Mouse (Mus musculus): ENCODE measurements around the gene Ino80d.

DNA sequence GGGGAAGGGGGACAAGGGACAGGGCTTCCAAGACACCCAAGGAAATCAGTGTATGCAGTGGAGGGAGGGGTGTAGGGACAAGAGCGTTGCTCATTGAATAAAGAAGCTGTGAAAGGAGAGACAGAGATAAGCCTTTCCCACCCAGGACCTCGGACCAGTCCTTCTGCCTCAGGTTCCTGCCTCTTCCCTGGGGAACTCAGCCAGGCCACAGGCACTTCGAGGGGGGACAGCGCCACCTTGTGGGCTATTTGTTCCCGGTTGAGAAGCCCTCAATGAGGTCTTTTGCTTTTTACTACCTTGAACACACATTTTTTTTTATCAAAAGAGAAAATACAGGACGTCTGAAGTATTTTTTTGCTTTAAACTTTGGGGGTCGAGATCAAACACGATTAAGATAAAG lies 185.0 kb downstream of the Ino80d start:
- TF ChIP-seq HCFC1 (IDR thresholded peaks at IDR 0.05; ENCODE audit: borderline replicate concordance, insufficient read depth, low read length), result no peak
- no peak for TF ChIP-seq MAFK (IDR thresholded peaks at IDR 0.05; ENCODE audit: insufficient read depth, low read depth, low read length)
- TF ChIP-seq ZC3H11A (IDR thresholded peaks at IDR 0.05; ENCODE audit: borderline replicate concordance, low read depth, low read length), result peak; percentile 82; the same call in 1 of the 2 replicates
- TF ChIP-seq ZNF384 (IDR thresholded peaks at IDR 0.05; ENCODE audit: low read depth, low read length), result no peak
- TF ChIP-seq CHD2 (IDR thresholded peaks at IDR 0.05; ENCODE audit: low read depth, low read length), result no peak
